Mouse (Mus musculus) macrophage (primary cell): ENCODE measurements around the gene Prkab2. TPM values are rescaled to one million over a fixed set of nuclear protein-coding genes. Genes with fewer than 3 reads are reported as not detected.

ENCODE experiments used
- H3K27ac ChIP-seq: fragments of 350-480 bp; formaldehyde crosslinking; 2 replicates; pipeline ENCODE4 v1.9.0; 2021
- H3K36me3 ChIP-seq: fragments of 350-480 bp; formaldehyde crosslinking; 2 replicates; pipeline ENCODE4 v1.9.0; 2021; ENCODE audit errors: inconsistent target
- H3K4me3 ChIP-seq: fragments of 350-480 bp; formaldehyde crosslinking; 2 replicates; pipeline ENCODE4 v1.9.0; 2021; ENCODE audit errors: inconsistent target
- H3K79me2 ChIP-seq: fragments of 350-480 bp; formaldehyde crosslinking; 2 replicates; pipeline ENCODE4 v1.9.0; 2021; ENCODE audit errors: inconsistent target
- WGBS: methylation state at CpG from one replicate; pipeline ENCODE4 v1.1.7; 2026; ENCODE audit warnings: inconsistent platforms; ENCODE audit not compliant: missing documents; 5-methylcytosine and 5-hydroxymethylcytosine counted together
- polyA plus RNA-seq: library from polyadenylated mRNA; stranded (reverse); fragments of 250-400 nt; gene quantifications from 3 replicates; pipeline ENCODE4 v1.2.4, GENCODE M21; 2018; ENCODE audit warnings: inconsistent platforms

Gene Prkab2
- polyA plus RNA-seq, 1 experiment from 2014 or later, result 6.5 TPM

DNA sequence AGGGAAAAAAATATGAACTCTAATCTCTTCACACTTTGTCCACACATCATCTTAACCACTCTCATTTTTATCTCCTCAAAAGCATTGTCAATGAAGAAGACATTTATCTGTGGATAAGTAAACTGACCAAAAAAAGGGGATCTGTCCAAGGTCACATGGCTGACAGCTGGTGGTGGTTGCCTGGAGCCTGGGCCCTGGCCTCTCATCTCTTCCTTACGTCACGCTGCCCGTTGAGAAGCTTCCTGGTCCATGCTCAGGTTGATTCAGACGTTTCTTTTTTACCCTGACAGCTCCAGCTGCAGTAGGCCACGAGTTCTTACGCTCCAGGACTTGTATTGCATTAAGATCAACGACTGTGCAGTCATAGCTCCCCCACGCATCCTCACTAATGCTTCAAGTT is 8.2 kb downstream of the Prkab2 start:
- Histone ChIP-seq H3K4me3 (no peak overlapping the region), H3K27ac (no peak overlapping the region), H3K36me3 (peaks cover 16% of the 10 kb centered on the region; the same call in 1 of the 2 replicates), H3K79me2 (no peaks in the 10 kb centered on the region; the same call in 1 of the 2 replicates)
- WGBS, result 46% methylated on average over 8 of the region's 8 CpGs

DNA sequence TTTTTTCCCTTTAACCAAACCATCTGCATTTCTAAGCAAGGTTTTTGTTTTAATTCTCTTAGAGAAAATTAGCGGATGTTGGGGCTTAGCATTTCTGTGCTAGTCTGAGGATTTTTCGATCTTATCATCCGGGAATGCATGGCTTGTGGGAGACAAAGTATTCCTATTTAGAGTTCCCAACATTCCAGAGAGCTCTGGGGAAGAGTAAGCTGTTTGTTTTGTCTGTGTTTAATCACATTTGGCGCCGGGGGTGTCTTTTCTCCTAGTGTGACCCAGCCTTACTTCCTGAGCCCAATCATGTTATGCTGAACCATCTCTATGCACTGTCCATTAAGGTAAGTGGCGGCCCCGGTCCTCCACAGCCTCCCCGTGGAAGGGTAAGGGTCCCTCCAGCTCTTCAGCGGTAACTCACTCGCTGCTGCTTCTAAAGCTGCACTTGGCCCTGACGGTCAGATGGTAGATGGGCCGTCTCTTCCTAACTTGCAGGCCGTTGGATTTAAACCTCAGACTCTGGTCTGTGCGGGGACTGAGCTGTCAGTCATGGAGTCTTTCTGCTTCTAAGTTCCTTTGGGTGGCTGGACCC is 9.2 kb downstream of the Prkab2 start:
- H3K36me3 ChIP-seq, result peaks cover 18% of the 10 kb centered on the region; the same call in 1 of the 2 replicates
- H3K27ac ChIP-seq, result no peak overlapping the region
- 97% methylated on average over 14 of the region's 14 CpGs for WGBS
- no peaks in the 10 kb centered on the region for H3K79me2 ChIP-seq
- no peak overlapping the region for H3K4me3 ChIP-seq

DNA sequence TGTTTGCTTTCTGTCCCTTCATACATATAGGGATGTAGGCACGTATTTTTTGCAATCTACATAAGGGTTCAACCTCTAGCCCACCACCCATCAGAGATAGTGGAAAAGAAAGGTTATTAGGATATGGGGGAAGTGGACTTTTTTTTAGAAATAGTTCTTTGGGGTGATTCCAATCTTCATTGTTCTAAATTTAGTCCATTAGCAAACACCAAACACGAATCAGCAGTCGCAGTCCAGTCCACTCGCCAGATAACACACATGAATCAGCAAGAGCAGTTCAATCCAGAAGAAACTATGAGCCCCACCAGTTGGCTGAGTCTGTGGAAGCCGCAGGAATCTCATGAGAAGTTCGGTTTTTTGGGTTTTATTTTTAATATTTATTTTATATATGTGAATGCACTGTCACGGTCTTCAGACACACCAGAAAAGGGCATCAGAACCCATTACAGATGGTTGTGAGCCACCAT is 16.7 kb downstream of the Prkab2 start, which contains the start of gene Gm17651:
TSS of gene Gm17651 (minus strand) at position 51 of the 467 bp plus-strand sequence.
- Histone ChIP-seq H3K27ac (no peak within 1 kb of the TSS), H3K79me2 (no peaks in the 10 kb centered on the region), H3K4me3 (no peak within 1 kb of the TSS), H3K36me3 (peaks cover 4% of the 10 kb centered on the region; the same call in 1 of the 2 replicates)
- WGBS, result 90% methylated on average over 5 of the region's 7 CpGs

DNA sequence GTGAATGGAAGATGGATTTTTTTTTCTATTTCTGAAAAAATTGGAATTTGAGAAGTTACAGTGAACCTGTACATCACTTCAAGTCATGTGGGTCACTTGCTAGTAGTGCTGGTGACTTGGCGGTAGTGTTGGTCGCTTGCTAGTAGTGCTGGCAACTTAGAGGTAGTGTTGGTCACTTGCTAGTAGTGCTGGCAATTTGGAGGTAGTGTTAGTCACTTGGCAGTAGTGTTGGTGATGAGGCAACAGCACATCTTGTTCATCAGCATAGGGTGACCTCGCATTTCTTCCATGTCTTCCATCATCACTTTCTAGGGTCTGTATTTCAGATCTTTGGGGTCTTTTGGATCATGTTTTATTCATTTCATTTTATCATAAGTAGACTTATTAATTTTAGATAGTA is 18.1 kb downstream of the Prkab2 start:
- H3K27ac ChIP-seq, result no peak overlapping the region
- no peaks in the 10 kb centered on the region for H3K79me2 ChIP-seq
- 98% methylated on average over 3 of the region's 3 CpGs for WGBS
- no peak overlapping the region for H3K4me3 ChIP-seq
- peaks cover 2% of the 10 kb centered on the region; the same call in 1 of the 2 replicates for H3K36me3 ChIP-seq

DNA sequence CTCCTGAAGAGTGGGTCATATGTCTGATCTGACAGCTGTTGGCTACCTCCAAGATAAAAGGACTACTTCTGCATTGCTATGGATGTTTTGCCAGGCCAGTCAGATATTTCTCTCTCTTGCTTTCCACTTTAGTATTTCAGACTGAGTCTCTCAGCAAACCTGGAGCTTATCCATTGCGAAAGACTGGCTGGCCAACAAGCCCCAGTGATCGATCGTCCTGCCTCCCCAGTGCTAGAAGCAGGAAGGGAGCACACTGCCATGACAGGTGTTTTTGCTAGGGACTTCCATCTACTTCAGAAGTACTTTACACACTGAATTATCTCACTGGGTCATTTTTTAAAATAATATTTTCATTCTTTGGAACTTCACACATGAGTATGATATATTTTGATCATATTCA is 20.4 kb downstream of the Prkab2 start:
- Histone ChIP-seq H3K27ac (no peak overlapping the region), H3K4me3 (no peak overlapping the region), H3K79me2 (no peaks in the 10 kb centered on the region), H3K36me3 (no peaks in the 10 kb centered on the region)
- 82% methylated on average over 3 of the region's 3 CpGs for WGBS

DNA sequence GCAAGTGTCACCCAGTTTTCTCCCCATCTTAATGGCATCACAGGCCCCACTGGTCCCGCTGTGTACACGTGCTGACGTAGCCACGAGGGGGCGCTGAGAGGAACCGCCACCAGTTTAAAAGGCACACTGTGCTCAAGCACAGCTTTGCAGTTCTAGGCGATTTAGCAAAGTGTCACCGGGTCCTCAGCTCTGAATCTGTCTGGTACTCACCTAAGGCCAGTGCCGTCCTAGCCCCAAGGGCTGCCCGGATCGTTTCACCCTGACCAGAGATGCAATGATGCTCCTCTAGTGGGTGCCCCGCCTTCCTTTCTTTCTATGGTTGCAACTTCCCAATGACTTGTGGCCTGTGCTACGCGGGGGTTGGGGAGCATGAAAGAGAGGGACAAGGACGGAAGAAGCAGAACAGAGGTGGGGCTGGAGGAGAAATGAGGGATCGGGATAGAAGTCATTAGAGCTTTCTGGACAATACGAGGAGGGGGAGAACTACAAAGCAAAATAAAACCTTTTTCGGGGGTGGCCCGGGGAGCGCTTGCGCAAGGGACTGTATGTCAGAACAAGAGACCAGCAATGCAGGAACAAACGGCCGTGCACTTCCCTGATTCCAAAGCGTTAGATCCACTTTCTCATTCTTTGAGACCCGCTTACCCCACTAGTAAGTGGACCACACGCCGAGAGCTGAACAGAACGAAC is 22.8 kb downstream of the Prkab2 start:
- Histone ChIP-seq H3K27ac (peak overlapping the region; percentile 48), H3K4me3 (peak overlapping the region; percentile 48), H3K36me3 (no peaks in the 10 kb centered on the region), H3K79me2 (no peaks in the 10 kb centered on the region)
- under 1% methylated on average over 26 of the region's 28 CpGs for WGBS

DNA sequence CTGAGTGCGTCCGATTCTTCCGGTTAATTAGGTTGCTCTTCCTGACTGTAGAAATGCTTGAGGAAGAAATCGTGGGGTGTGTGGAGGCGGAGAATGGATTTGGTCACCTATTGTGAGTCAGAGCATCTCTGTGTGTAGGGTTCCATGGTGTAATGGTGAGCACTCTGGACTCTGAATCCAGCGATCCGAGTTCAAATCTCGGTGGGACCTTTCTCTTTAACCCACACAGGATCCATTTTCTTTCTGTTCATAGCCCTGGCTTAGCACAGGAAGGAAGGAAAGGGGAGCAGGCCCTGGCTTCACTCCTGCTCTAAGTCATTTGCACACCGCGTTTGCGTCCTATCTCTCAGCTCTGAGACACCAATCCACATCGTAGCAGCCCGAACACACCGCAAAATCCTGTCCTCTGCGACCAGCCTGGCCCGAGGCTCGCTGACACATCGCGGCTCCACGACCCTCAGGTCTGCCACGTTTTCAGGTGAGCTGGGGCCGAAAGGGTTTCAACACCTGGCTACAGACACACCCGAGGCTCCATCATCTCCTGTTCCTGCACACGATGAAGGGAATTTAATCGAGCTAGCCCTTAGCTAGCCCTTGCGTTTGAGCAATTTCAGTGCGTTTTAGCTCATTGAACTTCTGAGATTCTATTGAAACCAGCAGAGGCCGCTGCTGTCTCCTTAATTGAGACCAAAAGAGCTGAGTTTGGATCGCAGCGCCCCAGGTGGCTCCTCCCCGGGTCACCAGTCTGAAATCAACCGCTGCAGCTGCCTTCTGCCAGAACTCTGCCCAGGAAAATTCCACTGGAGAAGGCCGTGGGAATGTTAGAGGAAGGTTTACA is 23.5 kb downstream of the Prkab2 start:
- 1% methylated on average over 33 of the region's 33 CpGs for WGBS
- H3K4me3 ChIP-seq, result peak overlapping the region; percentile 48
- H3K27ac ChIP-seq, result peak overlapping the region; percentile 48

DNA sequence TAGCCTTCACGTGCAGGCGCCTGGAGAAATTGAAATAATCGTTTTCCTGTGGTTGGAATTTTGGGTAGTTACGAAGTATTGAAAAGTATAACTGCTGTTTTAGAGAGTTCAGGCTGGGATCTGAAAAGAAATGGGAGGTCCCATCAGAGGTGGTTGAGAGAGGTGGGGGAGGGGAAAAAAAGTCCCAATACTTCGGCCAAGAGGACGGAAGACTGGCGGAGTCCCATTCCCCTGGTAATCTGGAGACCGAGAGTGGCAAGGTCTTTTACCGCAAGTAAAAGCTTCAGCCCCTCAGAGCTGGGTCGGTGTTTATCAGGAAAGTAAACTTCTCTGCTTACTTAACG is 24.1 kb downstream of the Prkab2 start:
- peak overlapping the region; percentile 48 for H3K4me3 ChIP-seq
- H3K27ac ChIP-seq, result no peak overlapping the region
- H3K36me3 ChIP-seq, result no peaks in the 10 kb centered on the region
- 10% methylated on average over 11 of the region's 11 CpGs for WGBS
- no peaks in the 10 kb centered on the region for H3K79me2 ChIP-seq

More for the DNA sequence above, 23.5 kb downstream of the Prkab2 start:
- Histone ChIP-seq H3K79me2 (no peaks in the 10 kb centered on the region), H3K36me3 (no peaks in the 10 kb centered on the region)

DNA sequence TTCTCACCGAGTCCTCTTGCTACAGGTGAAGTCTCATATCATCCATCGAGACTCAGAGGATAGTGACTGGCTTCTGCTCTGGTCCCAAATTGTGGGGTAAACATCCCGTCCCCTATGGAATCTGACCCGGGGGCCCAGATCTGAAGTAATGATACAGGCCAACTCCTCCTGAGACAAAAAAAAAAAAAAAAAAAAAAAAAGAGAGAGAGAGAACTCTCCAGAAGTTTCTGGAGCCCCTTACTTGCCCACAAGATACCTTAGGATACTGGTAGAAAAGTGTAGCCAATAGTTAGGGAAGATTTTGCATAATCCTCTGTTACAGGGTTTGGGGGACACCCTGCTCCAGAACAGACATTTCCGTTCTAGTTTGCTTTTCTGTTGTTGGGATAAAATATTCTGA is 24.6 kb downstream of the Prkab2 start:
- WGBS, result 45% methylated on average over 5 of the region's 5 CpGs
- H3K36me3 ChIP-seq, result no peaks in the 10 kb centered on the region
- no peaks in the 10 kb centered on the region for H3K79me2 ChIP-seq
- H3K4me3 ChIP-seq, result no peak overlapping the region
- no peak overlapping the region for H3K27ac ChIP-seq

DNA sequence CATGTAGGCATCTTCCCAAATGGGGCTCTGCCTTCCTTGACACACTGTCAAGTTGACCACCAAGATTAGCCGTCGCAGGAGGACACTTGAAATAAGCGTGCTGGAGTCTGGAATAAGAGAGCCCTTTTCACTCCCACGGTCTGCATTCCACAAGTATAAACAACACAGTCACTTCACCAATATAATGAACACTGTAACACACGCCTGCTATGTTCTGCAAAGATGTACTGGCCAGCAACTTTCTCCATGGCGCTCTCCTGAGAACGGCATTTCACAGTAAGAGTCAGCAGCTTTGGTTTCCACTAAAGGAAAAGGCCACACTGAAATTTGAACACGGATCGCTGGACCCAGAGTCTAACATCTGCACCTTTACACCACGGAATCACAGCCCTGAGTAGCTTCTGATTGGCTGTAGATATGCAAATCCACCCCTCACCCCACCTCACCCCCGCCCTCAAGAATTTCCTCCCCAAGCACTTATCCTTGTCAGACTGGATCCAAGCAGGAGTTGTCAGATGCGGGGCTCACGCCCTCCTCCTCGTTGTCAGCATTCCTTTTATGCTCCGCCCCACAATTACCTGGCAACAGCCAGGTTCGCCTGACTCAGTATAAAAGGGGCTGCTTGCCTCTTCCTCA is 25.7 kb downstream of the Prkab2 start:
- Histone ChIP-seq H3K4me3 (no peak overlapping the region), H3K36me3 (no peaks in the 10 kb centered on the region), H3K27ac (no peak overlapping the region), H3K79me2 (no peaks in the 10 kb centered on the region)
- WGBS, result 75% methylated on average over 16 of the region's 16 CpGs

DNA sequence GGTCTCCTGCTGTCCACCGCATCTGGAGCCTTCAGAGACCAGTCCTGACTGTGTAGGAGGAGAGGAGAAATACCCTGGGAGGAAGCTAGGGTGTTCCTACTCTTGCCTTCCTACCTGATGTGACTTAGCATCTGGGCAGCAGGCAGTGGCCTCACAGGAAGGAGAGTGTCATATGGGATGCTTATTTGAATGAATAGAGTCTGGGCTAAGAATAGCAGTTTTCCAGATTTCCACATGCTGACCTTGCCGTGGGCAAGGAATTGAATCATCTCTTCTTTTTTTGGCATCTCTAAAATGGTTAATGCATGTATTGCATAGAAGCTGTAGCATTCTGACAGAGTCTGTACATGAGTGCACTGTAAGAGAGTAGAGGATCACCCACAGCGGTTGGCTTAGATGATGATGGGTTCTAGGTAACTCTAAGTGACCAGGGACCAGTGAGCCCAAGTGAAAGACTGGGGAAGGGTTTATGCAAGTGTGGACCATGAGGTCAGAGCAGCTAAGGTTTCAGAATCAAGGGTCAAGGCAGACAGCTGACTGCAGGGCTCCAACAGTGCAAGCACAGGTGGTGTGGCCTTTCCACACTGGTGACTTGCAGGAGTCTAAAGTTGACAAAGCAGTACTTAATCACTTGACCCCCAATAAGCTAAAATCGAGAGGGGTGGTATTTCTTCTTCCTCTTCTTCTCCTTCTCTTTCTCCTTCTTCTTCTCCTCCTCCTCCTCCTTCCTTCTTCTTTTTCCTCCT is 28.6 kb downstream of the Prkab2 start:
- Histone ChIP-seq H3K4me3 (no peak overlapping the region), H3K36me3 (no peaks in the 10 kb centered on the region), H3K27ac (no peak overlapping the region), H3K79me2 (no peaks in the 10 kb centered on the region)
- 83% methylated on average over 4 of the region's 4 CpGs for WGBS

DNA sequence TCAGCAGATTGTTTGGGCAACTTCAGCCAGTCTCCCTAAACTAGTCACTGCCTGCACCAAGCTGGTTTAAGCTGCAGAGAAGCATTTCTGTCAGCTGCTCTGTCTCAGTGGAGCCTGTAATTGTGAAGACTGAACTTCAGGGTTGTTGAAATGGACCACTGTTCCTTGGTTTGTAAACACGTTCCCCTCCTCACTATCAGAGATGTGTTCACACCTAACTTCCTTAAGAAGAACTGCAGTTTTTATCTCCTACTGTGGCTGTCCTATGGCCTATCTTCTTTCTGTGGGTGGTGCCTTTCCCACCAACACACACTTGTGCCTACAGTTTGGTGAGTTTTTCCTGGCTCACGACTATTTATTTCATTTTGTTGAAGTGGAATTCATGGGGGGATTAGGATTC is 31.3 kb downstream of the Prkab2 start:
- WGBS, result 66% methylated on average over 2 of the region's 2 CpGs
- Histone ChIP-seq H3K36me3 (no peaks in the 10 kb centered on the region), H3K79me2 (no peaks in the 10 kb centered on the region), H3K27ac (no peak overlapping the region), H3K4me3 (no peak overlapping the region)

DNA sequence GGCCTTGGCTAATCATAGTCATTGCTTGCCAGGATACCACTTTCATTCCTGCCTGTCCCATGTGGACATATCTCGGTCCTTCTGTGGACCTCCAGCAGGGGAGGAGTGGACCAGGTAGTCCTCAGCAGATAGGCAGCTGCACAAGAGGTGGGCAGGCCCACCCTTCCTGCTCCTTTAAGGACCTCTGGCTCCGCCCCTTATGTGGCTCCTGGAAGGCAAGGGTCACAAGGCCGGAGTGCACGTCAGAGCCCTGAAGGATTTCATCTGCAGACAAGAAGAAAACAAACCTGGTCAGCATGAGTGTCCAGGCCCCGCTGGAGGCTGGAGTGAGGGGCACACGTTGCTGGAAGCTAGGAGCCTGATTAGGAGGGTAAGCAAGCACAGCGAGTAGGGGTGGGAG is 32.6 kb downstream of the Prkab2 start:
- no peak overlapping the region for H3K4me3 ChIP-seq
- WGBS, result 90% methylated on average over 7 of the region's 7 CpGs
- no peak overlapping the region for H3K27ac ChIP-seq
- no peaks in the 10 kb centered on the region for H3K79me2 ChIP-seq
- H3K36me3 ChIP-seq, result no peaks in the 10 kb centered on the region

DNA sequence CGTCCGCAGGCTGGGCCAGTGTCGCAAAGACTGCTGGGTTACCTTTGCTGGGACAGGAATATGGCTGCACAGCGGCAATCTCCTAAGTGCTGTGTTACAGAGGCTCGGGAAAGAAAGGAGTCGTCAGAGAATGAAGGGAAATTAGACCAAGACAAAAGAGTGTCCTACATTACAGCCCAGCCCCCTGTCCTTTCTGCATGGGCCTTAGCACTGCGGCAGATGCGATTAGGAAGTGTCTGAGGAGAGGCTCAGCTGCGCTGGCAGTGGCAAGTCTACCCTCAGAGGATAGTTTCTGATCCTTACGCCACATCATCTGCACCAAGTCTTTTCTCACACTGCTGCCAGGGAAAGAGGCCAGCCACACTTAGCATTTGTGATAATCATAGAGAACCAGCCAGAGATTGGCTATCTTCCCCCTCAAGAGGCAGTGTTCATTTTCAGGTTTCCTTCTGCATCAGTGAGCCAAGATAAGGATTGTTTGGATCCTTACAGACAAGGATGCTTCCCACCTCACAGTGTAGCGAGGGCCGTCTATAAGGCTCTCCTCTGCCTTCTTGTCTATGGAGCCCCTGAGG is 33.5 kb downstream of the Prkab2 start:
- 86% methylated on average over 12 of the region's 12 CpGs for WGBS
- Histone ChIP-seq H3K79me2 (no peaks in the 10 kb centered on the region), H3K4me3 (no peak overlapping the region), H3K27ac (no peak overlapping the region), H3K36me3 (no peaks in the 10 kb centered on the region)
